In the genomic region with DNA sequence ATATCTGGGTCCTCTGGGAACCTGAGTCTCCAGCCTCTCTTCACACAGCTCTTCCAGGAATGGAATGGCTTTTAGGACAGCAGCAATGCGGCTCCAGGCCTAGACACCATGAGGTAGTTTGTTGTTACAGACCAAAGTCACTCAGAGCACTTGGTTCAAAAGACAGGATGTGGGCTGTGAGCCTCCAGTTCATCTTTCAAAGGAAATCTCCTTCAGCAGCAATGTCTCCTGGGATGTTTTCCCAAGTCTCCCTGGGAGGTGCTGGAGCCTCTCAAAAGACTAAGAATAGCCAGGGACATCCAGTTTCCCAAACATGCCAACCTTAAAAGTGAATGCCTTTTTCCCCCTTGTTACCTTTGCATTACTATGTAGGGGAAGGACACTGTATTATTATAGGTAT, we compare ENCODE assay signal across 20 mouse cellular contexts. TPM values are rescaled to one million over a fixed set of nuclear protein-coding genes. Genes with fewer than 3 reads are reported as not detected.
A peak's percentile ranks its signal among the peaks of the same experiment; 100 is the strongest.
DNase-seq lines count a peak whose midpoint lies in the region; ATAC-seq and TF ChIP-seq lines count a peak whose summit lies in the region.
"Had no signal": no experiment of that assay in that cellular context is flagged by ENCODE, and none has a peak within 500 bp of the region (broad histone marks: within the 10 kb centered on the region; RNA-seq: fewer than 3 reads in every experiment).

No protein-coding gene starts in this region.

- no peaks in the 10 kb centered on the region for H3K36me3 ChIP-seq in hindbrain, embryonic 14.5 days (replicated peaks; ENCODE audit: control insufficient read depth, insufficient read depth)
- H3K36me3 ChIP-seq: embryonic facial prominence, embryonic 10.5 days; forebrain, embryonic 12.5 days; G1E; heart, embryonic 10.5 days; intestine, embryonic 15.5 days; liver, embryonic 12.5 days; midbrain, embryonic 10.5 days had no signal

- peaks cover 12% of the 10 kb centered on the region for H3K4me1 ChIP-seq in hindbrain, embryonic 14.5 days (replicated peaks; ENCODE audit: control insufficient read depth, insufficient read depth, low read length)

- WGBS in hindbrain, embryonic 14.5 days = 61% methylated on average over 1 of the region's 1 CpGs

- peak overlapping the region; percentile 0; the same call in 1 of the 2 replicates for H3K27ac ChIP-seq in left cerebral cortex, adult 2 months
- H3K27ac ChIP-seq in hindbrain, embryonic 14.5 days = no peak overlapping the region
- H3K27ac ChIP-seq: embryonic facial prominence, embryonic 10.5 days; forebrain, embryonic 12.5 days; heart, embryonic 10.5 days; intestine, embryonic 15.5 days; liver, embryonic 12.5 days; midbrain, embryonic 10.5 days had no signal

- peaks cover 16% of the 10 kb centered on the region; the same call in 1 of the 2 replicates for H3K27me3 ChIP-seq in hindbrain, embryonic 14.5 days (ENCODE audit: control insufficient read depth, insufficient read depth, low read length)

- H3K4me3 ChIP-seq in left cerebral cortex, adult 2 months = no peak overlapping the region
- no peak overlapping the region for H3K4me3 ChIP-seq in hindbrain, embryonic 14.5 days (replicated peaks; ENCODE audit: low read length)
- H3K4me3 ChIP-seq: embryonic facial prominence, embryonic 10.5 days; forebrain, embryonic 12.5 days; heart, embryonic 10.5 days; intestine, embryonic 15.5 days; liver, embryonic 12.5 days; midbrain, embryonic 10.5 days had no signal

- TF ChIP-seq CTCF in left cerebral cortex, adult 2 months (IDR thresholded peaks at IDR 0.05) = no peak

- H3K9me3 ChIP-seq in hindbrain, embryonic 14.5 days (ENCODE audit: control insufficient read depth, low read length) = no peaks in the 10 kb centered on the region
- H3K9me3 ChIP-seq: embryonic facial prominence, embryonic 10.5 days; forebrain, embryonic 12.5 days; intestine, embryonic 15.5 days; liver, embryonic 12.5 days; midbrain, embryonic 10.5 days had no signal

- H3K9ac ChIP-seq in hindbrain, embryonic 14.5 days = no peak overlapping the region
- H3K9ac ChIP-seq: forebrain, embryonic 12.5 days; intestine, embryonic 15.5 days; liver, embryonic 12.5 days had no signal

- intact Hi-C loops in left cerebral cortex, adult 2 months (cut with DNase I) = no loop called here
- intact Hi-C loops in left cerebral cortex, postnatal 14 days (cut with DNase I) = no loop called here

- ATAC-seq in megakaryocyte-erythroid progenitor cell, adult 5-6 weeks (replicated peaks; ENCODE audit: low FRiP score, low TSS enrichment, poor library complexity, severe bottlenecking) = no peak
- no peak for ATAC-seq in hindbrain, embryonic 14.5 days (ENCODE audit: low FRiP score)
- ATAC-seq: intestine, embryonic 15.5 days; liver, embryonic 12.5 days had no signal

- no peak for DNase-seq in left cerebral cortex, adult 2 months (ENCODE audit: extremely low spot score in 1 of 2, low spot score in 2 of 2)
- DNase-seq in left cerebral cortex, postnatal 14 days (ENCODE audit: low spot score in 2 of 2) = no peak
- peak; percentile 24 to 41 for DNase-seq in CD8-positive naive resting alpha-beta T cell, adult 2 months (ENCODE audit: low read depth in 2 of 2, low spot score in 2 of 2)
- DNase-seq in induced T-regulatory cell, adult 2 months (ENCODE audit: low read depth) = peak; percentile 46
- DNase-seq in thymus, postnatal 25 days = peak; percentile 57
- DNase-seq in hindbrain, embryonic 14.5 days (ENCODE audit: low spot score) = no peak
- DNase-seq: adrenal gland, postnatal 36 days; cerebellum, postnatal 25 days; kidney, adult 9 months; kidney, postnatal 25 days; lung, adult 2 months; lung, postnatal 36 days had no signal

- H3K4me2 ChIP-seq in hindbrain, embryonic 14.5 days (replicated peaks) = no peak overlapping the region
- H3K4me2 ChIP-seq: forebrain, embryonic 12.5 days; intestine, embryonic 15.5 days; liver, embryonic 12.5 days had no signal

RNA-seq across cellular contexts. Expression of a gene that starts 1.3 kb away (rescaled TPM):
- total RNA-seq in left cerebral cortex, adult 2 months (2021) = 100 to 1,000 TPM; 964 to 986 TPM
- total RNA-seq in left cerebral cortex, postnatal 14 days (2021) = 100 to 1,000 TPM; 894 to 958 TPM
- total RNA-seq in megakaryocyte-erythroid progenitor cell, adult 5-6 weeks (2014; fragmentation: Nextera tagmentation) = 6.0 and 11.4 TPM in 2 replicates
- total RNA-seq in megakaryocyte-erythroid progenitor cell, adult 5-6 weeks (2017) = 0.19 and 3.6 TPM in 2 replicates
- polyA plus RNA-seq in hindbrain, embryonic 14.5 days (2014; fragmentation: Nextera tagmentation; extraction: Ambion mirVana) = 135 and 149 TPM in 2 replicates
- polyA plus RNA-seq: G1E had no signal

Comparison
In these comparisons a context has a peak if more than half of its experiments do, and no peak if none do; other contexts are left out.
1. DNase-seq: peak in CD8-positive naive resting alpha-beta T cell, adult 2 months (2 of 2), induced T-regulatory cell, adult 2 months (single experiment) and thymus, postnatal 25 days (single experiment); none in left cerebral cortex, adult 2 months (0 of 2), left cerebral cortex, postnatal 14 days (0 of 2) and hindbrain, embryonic 14.5 days (single experiment).
2. RNA of a gene that starts 1.3 kb away (total RNA-seq): 964 to 986 TPM in left cerebral cortex, adult 2 months and 894 to 958 TPM in left cerebral cortex, postnatal 14 days; 0.19 to 11.4 TPM in megakaryocyte-erythroid progenitor cell, adult 5-6 weeks; every median in the first group is over 10 times any median in the second.